Mouse (Mus musculus) brain, embryonic 14.5 days (tissue): ENCODE measurements around the gene Acy3. TPM values are rescaled to one million over a fixed set of nuclear protein-coding genes. Genes with fewer than 3 reads are reported as not detected.

Source experiments
- DNase-seq: peaks from one replicate; pipeline ENCODE4 v3.0.0-alpha.2; 2011; ENCODE audit warnings: low read depth
- CTCF ChIP-seq: fragments of 200-500 bp; IDR thresholded peaks from 2 replicates; pipeline ENCODE4 v1.5.1; 2012; ENCODE audit warnings: inconsistent platforms, mild to moderate bottlenecking, moderate library complexity, borderline replicate concordance; ENCODE audit not compliant: insufficient read depth, insufficient read length; ENCODE audit errors: extremely low read depth
- POLR2A ChIP-seq: fragments of 200-500 bp; IDR thresholded peaks from 2 replicates; pipeline ENCODE4 v1.6.1; 2012; ENCODE audit warnings: mild to moderate bottlenecking, inconsistent platforms, borderline replicate concordance; ENCODE audit not compliant: poor library complexity, insufficient read depth, insufficient read length, severe bottlenecking; ENCODE audit errors: extremely low read depth
- polyA plus RNA-seq: library from polyadenylated mRNA; depleted of rRNA; stranded (reverse); fragments of >200 nt; gene quantifications from 2 replicates; pipeline ENCODE4 v1.2.3, GENCODE M21; 2012

The Acy3 gene
- polyA plus RNA-seq, 1 experiment: 2.7 TPM

- TF ChIP-seq CTCF (no peak), POLR2A (no peak)
- no peak for DNase-seq
Observed at GRCm38 (mm10) chr19:3983527-3984200, 2.7 kb upstream of the Acy3 start.

- DNase-seq: no peak
- no peak for TF ChIP-seq CTCF
- TF ChIP-seq POLR2A: no peak
Observed at GRCm38 (mm10) chr19:3985261-3985681, 1.1 kb upstream of the Acy3 start.

- TF ChIP-seq POLR2A: no peak
- no peak for TF ChIP-seq CTCF
- no peak for DNase-seq
Observed at GRCm38 (mm10) chr19:3988066-3988465, 1.7 kb downstream of the Acy3 start.

- no peak for TF ChIP-seq POLR2A
- TF ChIP-seq CTCF: no peak; the same call in 1 of the 2 replicates
Observed at GRCm38 (mm10) chr19:3988750-3989149, 2.4 kb downstream of the Acy3 start.

GRCm38 (mm10) chr19:3990804-3991203, 4.4 kb downstream of the Acy3 start:
- TF ChIP-seq POLR2A (no peak), CTCF (no peak)
- DNase-seq: no peak

More at GRCm38 (mm10) chr19:3988750-3989149, 2.4 kb downstream of the Acy3 start:
- no peak for DNase-seq

GRCm38 (mm10) chr19:3991562-3991961, 5.2 kb downstream of the Acy3 start:
- DNase-seq: no peak
- TF ChIP-seq POLR2A: no peak
- no peak for TF ChIP-seq CTCF

- TF ChIP-seq POLR2A: no peak
- TF ChIP-seq CTCF: no peak
- no peak for DNase-seq
Observed at GRCm38 (mm10) chr19:3991966-3992365, 5.6 kb downstream of the Acy3 start.

GRCm38 (mm10) chr19:3992416-3992815, 6.0 kb downstream of the Acy3 start, which contains the start of gene Tbx10:
TSS of gene Tbx10 (plus strand) at chr19:3992752.
- TF ChIP-seq POLR2A: no peak
- no peak for TF ChIP-seq CTCF

GRCm38 (mm10) chr19:3994932-3995331, 8.6 kb downstream of the Acy3 start:
- TF ChIP-seq POLR2A: no peak
- TF ChIP-seq CTCF: no peak

More at GRCm38 (mm10) chr19:3992416-3992815, 6.0 kb downstream of the Acy3 start, which contains the start of gene Tbx10:
- DNase-seq: no peak

GRCm38 (mm10) chr19:3995505-3995904, 9.1 kb downstream of the Acy3 start:
- TF ChIP-seq POLR2A (no peak), CTCF (no peak)
- DNase-seq: no peak

More at GRCm38 (mm10) chr19:3994932-3995331, 8.6 kb downstream of the Acy3 start:
- no peak for DNase-seq

- DNase-seq: no peak
- no peak for TF ChIP-seq POLR2A
- no peak for TF ChIP-seq CTCF
Observed at GRCm38 (mm10) chr19:3996106-3996505, 9.7 kb downstream of the Acy3 start.

- TF ChIP-seq POLR2A: no peak
Observed at GRCm38 (mm10) chr19:3996747-3997146, 10.4 kb downstream of the Acy3 start.

More at GRCm38 (mm10) chr19:3996747-3997146, 10.4 kb downstream of the Acy3 start:
- DNase-seq: no peak
